Mouse (Mus musculus) lung, postnatal 0 days (tissue): ENCODE results near the gene Osbpl2.

Experiments used
- CTCF ChIP-seq: IDR thresholded peaks from 2 replicates; pipeline ENCODE4 v1.5.1; 2016; ENCODE audit warnings: antibody characterized with exemption, mild to moderate bottlenecking
- EP300 ChIP-seq: IDR thresholded peaks from 2 replicates; pipeline ENCODE4 v1.6.1; 2016; ENCODE audit warnings: antibody characterized with exemption, mild to moderate bottlenecking, control low read depth

DNA sequence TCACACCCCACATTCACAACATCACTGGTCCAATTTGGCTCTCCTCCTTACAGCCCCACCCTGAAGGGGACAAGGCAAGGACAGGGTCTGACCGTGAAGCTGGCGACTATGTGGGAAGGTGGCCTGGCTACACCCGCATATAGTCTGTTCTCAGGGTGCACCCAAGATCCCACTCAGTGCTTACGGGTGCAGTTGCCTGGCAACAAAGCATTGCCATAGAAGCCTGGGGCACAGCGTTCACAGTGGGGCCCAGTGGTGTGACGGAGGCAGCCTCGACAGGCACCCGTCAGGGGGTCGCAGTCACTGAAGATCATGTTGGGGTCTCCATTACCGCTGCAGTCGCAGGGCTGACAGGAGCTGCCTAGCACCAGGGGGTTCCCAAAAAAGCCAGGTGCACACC, 68.3 kb downstream of the Osbpl2 start:
- TF ChIP-seq CTCF (no peak), EP300 (no peak)
